Mouse (Mus musculus) liver, embryonic 14.5 days (tissue): ENCODE measurements around the gene Ssh2.

Experiments
- CTCF ChIP-seq: IDR thresholded peaks from 2 replicates; pipeline ENCODE4 v1.5.1; 2016; ENCODE audit warnings: antibody characterized with exemption, low read depth, control low read depth
- EP300 ChIP-seq: IDR thresholded peaks from 2 replicates; pipeline ENCODE4 v1.6.1; 2016; ENCODE audit warnings: antibody characterized with exemption, low read depth

DNA sequence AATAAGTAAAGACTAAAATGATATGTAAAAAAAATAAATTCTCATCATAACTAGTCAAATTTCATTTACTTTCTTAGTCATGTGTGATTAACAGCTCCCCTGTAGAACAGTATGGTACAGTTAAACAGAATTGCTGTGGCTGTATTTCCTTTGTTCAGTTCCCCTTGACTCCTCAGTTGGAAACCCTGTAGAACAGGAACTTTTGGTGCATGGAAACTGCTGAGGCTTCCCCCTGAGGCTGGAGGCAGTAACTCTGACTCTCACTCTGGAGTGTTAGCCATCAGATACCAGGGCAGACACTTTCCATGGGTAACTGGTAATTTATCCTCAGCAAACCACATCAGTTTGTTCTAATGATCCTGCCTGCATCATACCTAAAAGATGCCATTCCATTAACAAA, 195.2 kb downstream of the Ssh2 start:
- TF ChIP-seq CTCF (no peak), EP300 (no peak)
